Mouse (Mus musculus) gastrocnemius, postnatal 4 days (tissue): ENCODE measurements around the gene Zmym6. TPM values are rescaled to one million over a fixed set of nuclear protein-coding genes. Genes with fewer than 3 reads are reported as not detected.
"Not testable (repeated sequence)": the region's sequence is repeated elsewhere in the genome, so short reads cannot be mapped to it uniquely, and the experiment has no call there.

ENCODE experiments used
- DNase-seq, 2 experiments: peaks; one replicate each; pipeline ENCODE4 v3.0.0; 2021 to 2022; ENCODE audit warnings: low spot score in 2 of 2, mixed read lengths in 2 of 2
- long read RNA-seq, 2 experiments: library from polyadenylated mRNA; stranded (forward); transcript quantifications; one replicate each; pipeline ENCODE4 v2.0.0; 2021
- total RNA-seq, 2 experiments: library from RNA; stranded (reverse); gene quantifications; 2 replicates each; pipeline ENCODE4 v1.2.3; 2021

The Zmym6 gene
- total RNA-seq, result 10 to 100 TPM; 12.4 to 12.7 TPM
- long read RNA-seq, experiment 1, full-length matches to known transcripts, result 1 of 6 reads
- long read RNA-seq, experiment 1, partial matches to known transcripts, result 1 of 6 reads
- long read RNA-seq, experiment 1, other reads (novel, unspliced or antisense), result 4 of 6 reads
- long read RNA-seq, experiment 2, partial matches to known transcripts, result 3 of 5 reads
- long read RNA-seq, experiment 2, other reads (novel, unspliced or antisense), result 2 of 5 reads

DNA sequence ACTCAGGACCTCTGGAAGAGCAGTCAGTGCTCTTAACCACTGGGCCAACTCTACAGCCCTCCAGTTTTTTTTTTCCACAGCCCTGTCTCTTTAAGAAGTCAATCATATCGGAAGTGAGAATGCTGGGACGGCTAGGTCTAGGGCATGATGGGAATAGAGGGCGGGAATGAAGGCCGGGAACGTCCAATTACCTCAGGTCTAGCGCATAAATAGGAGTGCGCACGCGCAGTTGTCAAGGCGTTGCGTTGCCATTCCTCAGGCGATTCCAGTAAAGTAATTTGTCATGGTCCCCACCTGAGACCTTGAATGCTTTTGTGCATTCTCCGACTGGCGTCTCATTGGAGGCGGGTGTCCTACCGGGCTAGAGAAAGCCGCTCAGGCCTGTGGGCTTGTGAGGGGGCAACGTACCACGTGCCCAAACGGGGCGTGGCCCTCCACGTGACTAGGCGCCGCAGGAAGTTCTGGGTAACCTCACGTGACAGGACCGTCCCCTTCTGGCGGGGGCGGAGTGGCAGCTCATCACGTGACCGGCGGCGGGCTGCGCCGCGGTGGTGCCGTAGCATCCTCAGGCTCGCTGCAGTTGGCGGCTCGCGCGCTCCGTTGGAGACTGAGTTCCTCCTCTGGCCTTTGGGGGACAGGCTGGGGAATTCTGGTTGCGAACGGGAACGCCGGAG, at the start of gene Zmym6:
Gene Zmym6, plus strand, starts transcription at position 509 of the 674 bp plus-strand sequence.
- DNase-seq, result peak; percentile 91 to 96

DNA sequence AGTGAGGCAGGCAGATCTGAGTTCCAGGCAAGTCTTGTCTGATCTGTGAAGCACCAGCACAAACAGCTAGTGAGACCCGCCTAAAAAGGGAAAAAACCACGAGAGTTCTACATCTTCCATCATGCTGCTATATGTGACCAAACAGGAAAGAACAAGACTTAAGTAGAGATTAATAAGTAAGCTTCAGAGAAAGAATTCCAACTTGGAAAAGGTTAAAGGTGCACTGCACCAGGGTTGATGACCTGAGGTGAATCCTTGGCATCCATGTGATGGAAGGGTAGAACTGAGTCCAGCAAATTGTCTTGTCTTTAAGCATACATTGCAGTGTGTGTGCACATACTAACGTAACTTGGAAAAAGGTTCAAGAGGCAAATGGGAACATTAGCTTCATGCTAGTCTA, 40.0 kb upstream of the Zmym6 start:
- DNase-seq, result no peak

DNA sequence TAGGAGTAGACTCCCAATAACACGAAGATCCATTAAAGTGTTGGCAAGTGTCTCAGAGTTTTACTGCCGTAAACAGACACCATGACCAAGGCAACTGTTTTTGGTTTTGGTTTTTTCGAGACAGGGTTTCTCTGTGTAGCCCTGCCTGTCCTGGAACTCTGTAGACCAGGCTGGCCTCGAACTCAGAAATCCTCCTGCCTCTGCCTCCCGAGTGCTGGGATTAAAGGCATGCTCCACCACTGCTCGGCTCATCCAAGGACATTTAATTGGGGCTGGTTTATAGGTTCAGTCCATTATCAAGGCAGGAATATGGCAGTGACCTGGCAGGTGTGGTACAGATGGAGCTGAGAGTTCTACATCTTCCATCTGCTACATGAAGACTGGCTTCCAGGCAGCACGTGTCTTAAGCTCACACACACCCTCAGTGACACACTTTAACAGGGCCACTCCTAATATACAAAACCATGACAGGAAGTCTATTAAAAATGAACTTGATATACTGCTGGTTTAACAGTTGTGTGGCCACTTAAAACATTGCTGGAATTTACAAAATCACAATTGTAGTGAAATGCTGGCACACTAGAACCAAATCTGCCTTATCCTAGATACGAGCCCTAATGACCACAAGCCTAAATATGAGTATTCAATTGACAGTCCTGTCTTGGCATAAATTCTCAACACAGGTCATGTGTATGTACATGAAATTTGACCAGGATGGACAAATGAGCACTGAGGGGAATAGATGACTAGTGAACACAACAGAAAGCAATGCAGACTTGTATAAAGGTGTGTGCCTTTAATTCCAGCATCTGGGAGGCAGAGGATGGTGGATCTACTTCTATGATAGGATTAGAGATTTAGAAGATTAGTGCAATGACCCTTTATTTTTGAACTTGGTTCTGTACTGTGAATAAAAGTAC, 39.0 kb upstream of the Zmym6 start:
- DNase-seq, result no peak

DNA sequence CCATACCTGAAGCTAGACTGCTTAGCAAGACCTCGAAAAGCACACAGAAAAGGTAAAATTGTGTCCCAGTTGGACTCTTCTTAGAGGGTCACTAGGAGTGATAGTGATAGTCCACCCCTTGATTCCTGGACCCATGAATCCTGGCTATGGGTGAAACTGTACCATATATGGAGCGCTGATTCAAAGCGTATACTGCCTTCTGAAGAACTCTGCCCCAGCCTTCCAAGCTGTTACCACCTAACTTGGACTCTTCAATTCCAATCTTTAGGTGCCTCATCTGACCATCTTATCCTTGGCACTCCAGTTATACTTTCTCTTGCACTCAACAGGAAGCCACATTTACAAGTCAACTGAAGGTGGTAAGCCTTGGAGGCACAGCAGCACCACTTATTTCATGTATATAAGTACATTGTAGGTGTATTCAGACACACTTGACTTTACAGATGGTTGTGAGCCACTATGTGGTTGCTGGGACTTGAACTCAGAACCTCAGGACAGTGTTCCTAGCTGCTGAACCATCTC, 38.3 kb upstream of the Zmym6 start:
- no peak for DNase-seq

DNA sequence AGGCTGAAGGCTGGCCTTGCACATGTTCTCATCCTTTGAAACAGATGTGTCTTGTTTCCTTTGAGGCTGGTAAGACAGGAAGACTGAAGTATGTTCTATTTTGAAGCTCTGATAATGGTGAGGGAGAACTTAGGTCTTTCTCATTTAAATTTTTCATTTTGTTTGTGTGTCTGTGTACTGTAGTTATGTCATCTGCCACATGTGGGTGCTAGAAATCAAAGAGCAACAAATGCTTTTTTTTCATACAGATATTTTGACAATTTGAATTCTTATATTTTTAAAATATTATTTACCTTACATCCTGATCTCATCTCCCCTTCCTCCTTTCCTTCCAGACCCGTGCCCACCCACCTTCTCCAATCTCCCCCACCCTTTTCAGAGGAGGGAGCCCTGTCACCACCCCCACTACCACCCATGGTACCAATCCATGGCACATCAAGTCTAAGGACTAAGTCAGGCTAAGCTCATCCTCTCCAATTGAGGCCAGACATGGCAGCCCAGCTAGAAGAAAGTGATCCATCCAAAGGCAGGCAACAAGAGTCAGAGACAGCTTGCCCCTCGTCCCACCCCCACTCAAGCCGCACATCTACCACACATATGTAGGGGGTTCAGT, 37.2 kb upstream of the Zmym6 start:
- DNase-seq, result no peak

DNA sequence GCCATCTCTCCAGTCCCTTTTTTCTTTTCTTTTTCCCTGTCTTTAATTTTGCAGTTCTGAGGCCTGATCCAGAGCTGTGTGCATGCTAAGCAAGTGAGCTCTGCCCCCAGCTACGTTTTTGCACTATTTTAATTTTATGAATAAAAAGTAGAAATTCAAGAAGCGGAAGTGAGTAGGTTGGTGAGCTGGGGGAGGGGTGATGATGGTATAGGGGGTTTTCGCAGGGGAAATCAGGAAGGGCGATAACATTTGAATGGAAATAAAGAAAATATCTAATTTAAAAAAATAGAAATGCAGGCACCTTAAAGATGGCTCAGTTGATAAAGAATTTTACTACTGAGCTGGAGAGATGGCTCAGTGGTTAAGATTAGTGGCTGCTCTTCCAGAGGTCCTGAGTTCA, 33.6 kb upstream of the Zmym6 start:
- no peak for DNase-seq

DNA sequence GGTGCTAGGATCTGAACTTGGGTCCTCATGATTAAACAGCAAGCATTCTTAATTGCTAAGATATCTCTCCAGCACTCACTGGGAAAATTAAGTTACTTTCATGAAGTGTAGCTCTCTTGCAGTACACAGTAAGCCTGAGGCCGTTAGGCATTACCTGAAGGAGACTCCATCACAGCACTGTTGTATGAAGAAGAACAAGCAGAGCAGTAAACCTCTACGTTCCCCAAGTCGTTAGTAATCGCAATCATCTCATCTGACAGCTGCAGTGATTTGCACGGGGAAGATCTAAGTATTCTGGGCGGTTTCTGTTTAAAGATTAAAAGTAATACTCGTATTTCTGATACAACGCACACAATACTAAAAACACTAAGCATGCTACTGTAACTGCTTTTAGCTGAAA, 26.1 kb upstream of the Zmym6 start:
- no peak for DNase-seq

DNA sequence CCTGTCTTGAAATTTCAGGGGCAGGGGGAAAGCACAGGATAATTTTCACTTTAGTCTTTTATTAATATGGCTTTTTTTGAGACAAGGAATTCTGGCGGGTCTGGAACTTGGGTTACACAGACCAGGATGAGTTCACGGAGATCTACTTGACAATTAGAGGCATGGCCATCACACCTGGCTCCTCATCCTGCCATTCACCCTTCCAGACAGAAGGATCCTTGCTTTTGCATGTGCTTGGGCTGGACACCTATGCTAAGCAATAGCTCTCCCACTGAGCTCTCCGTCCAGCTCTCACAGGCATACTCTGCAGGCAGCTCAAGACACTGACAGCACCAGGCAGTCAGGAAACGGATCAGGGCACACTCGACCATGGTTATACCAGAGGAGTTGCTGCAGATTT, 24.1 kb upstream of the Zmym6 start:
- no peak for DNase-seq

DNA sequence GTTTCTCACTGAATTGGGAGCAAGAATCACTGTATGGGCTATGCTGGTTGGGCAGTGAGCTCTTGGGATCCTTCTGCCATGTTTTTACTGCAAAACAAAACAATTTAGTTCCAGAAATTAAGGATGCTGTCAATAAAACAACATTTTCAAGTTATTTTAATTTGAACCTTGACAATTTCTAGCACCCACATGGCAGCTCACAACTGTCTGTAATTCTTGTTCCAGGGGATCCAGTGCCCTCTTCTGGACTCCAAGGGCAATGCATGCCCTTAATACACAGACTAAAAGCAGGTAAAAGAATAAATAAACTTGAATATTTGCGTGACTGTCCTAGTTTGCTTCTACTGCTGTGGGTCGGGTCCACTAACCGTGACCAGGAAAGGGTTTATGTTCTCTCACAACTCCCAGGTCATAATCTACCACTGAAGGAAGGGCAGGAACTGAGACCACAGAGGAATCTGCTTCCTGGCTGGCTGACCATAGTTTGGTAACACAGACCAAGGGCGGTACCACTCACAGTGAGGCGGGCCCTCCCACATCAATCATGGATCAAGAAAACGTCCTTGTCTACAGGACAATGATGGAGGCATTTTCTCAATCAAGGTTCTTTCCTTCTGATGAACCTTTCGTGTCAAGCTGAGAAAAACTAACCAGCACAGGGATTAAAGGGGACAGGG, 22.5 kb upstream of the Zmym6 start:
- no peak for DNase-seq

DNA sequence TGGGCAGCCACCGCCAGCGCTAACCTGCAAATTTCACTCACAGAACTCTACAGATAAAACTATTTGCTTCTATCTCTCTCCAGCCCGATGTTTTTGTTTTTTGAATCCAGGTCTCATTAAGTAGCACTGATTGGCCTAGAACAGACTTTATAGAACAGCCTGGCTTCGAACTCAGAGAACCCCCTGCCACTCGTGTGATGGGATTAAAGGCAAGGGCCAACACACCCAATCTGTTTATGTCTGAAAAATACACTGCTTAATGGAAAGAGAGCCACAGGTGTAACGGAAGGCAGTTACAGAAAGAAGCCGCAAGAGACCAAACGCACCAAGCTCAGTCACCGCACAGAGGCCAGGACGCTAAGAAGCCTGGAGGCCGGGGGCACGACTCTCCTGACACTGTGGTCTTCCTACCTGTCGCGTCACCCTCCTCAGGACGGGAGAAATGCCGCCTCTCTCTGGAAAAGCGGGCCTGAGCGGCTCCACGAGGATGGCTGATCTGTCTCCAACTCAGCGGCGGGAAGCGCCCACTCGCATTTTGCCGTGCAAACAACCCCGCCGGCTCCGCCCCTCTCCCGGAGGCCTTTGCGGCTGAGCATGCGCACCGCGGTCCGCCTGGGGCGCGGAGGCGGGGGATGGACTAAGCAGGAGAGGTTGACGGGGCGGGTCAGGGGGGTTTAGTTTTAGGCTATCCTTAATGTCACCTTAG, 16.4 kb upstream of the Zmym6 start, which contains the start of gene Zmym1:
Gene Zmym1, minus strand, starts transcription at position 568 of the 706 bp plus-strand sequence.
- peak; percentile 85 to 93 for DNase-seq

DNA sequence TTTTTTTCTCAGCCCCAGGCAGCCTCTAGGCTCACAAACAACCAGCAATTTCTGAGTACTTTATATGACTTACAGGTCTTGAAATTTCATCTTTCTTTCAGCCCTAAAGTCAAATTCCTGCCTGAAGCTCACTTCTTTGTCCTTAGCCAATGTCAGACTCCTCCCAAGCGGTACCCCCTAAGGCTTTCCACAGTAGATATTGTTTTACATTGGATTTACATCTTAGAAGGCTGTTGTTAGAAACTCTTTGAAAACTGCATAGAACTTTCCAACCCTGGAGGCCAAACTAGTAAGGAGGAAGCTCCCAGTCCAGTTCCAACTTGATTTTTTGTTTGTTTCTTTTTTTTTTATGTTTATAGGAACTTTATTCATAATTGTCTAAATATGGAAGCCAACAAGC, 13.1 kb upstream of the Zmym6 start:
- no peak for DNase-seq

DNA sequence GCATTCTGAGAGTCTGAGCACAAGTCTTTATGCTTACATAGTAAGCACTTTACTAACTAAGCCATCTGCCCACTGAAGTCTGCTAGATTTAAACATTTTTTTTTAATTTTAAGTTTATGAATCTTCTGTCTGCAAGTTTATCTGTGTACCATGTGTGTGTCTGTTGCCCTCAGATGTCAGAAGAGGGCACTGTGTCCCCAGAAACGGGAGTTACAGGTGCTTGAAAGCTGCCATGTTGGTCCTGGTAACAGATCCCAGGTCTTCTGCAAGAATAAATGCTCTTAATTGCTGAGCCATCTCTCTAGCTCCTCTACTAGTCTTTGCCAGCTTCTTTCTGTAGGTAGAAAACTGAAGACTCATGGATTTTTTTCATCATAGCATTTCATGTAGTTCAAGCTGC, 2.3 kb upstream of the Zmym6 start:
- DNase-seq, result no peak

DNA sequence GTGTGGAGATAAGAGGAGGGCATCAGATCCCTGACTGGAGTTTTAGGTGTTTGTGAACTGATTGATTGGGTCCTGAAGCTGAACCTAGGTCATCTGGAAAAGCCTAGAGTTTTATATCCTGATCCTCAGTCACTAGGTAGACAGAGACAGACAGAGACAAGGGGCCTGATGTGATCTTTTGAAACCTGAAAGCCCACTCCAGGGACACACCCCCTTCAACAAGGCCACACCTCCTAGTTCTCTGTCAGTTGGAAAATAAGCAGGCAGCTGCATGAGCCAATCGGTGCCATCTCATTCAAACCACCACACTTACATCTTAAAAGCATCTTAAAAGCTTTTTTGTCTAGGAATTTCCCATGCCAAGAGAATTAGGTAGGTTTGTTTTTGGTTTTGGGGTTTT, 3.6 kb downstream of the Zmym6 start:
- no peak for DNase-seq

DNA sequence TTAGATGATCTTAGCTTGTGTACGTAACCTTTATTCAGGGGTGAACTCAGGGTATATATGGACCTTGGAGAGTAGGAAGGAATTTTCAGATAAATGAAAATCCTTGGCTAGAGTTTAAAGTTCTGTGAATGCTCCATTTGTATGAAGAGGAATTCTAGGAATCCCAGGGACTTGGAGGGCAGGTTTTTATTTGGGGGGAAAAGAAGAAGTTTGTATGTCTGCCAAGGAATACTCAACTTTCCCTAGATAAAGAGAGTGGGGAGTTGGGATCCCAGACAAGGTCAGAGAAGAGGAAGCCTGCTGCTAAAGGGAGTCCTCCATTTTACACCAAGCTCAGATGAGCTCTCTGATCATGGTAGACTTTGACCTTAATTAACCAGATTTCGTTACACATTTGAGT, 5.9 kb downstream of the Zmym6 start:
- DNase-seq, result no peak

DNA sequence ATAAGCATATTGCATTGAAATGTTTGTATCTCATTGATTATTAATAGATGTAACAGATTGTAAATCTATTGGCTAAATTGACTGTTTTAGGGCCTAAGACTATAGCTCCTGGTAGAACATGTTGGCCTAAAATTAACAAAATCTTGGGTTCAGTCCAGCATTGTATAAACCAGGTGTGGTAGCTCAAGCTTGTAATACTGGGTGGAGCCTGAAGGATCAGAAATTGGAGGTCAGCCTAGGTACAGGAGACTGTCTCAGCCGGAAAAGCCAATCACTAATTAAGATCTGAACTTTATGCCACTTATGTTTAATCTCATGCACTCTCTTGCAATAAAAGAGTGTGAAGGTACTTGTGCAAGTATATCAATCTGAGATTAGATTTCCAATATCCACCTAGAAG, 8.6 kb downstream of the Zmym6 start:
- no peak for DNase-seq

DNA sequence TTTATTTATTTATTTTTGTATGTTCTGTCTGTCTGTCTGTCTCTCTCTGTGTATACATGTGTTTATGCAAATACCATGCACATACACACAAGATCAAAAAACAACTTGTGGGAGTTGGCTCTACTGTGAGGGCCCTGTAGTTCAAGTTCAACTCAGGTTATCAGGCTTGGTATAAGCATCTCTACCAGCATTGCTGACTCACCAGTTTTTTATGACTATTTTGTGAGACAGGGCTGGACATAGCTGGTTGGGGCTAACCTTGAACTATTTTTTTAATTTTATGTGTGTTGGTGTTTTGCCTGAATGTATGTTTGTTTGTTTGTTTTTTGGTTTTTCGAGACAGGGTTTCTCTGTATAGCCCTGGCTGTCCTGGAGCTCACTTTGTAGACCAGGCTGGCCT, 14.0 kb downstream of the Zmym6 start:
- DNase-seq, result no peak

DNA sequence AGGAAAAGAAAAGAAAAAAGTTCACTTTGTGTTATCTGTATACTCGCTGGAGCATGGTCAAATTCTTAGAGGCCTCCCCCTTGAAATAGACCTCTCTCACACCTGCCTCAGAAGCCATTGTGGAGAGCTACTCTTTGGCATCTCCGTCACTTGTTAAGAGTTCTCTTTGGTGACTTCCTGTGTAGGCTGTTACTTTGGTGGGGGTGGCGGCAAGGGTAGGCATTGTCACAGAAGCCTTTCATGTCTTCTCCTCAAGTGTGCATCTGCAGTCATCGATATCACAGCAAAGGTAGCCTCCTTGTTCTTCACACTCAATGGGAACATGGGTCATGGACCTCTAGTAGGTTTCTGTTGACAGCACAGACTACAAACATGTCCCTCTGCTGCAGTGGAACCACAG, 17.9 kb downstream of the Zmym6 start:
- no peak for DNase-seq

DNA sequence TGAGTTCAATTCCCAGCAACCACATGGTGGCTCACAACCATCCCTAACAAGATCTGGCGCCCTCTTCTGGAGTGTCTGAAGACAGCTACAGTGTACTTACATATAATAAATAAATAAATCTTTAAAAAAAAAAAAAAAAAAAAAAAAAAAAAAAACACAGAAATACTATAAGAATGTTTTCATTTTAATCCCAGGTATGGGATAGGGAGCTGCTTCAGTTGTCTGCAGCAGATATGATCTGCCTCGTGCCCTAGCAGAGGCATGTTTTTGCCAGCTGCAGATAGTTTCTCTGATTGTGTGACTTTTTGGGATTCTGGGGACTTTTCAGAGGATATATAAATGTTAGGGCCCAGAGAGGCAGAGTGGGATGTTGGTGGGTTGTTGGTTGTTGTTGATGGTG, 22.4 kb downstream of the Zmym6 start:
- DNase-seq, result not testable (repeated sequence)

DNA sequence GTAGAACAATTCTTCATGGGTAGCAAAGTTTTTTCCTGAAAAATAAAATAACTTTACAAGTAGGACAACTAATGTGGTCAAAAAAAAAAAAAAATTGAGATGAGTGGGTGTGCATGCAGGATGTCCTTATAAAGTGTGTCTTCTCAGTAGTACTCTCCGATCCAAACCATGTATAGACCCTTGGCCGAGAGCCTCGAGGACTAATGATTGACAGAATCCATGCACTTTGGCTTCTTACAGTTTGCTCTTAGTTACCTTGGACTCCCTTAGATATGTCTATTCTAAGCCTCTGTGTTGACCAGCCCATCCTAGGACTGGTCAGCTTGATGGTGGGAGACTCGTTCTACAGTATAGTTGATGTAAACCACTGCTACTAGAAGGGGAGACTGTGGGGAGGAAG, 30.4 kb downstream of the Zmym6 start:
- DNase-seq, result no peak

DNA sequence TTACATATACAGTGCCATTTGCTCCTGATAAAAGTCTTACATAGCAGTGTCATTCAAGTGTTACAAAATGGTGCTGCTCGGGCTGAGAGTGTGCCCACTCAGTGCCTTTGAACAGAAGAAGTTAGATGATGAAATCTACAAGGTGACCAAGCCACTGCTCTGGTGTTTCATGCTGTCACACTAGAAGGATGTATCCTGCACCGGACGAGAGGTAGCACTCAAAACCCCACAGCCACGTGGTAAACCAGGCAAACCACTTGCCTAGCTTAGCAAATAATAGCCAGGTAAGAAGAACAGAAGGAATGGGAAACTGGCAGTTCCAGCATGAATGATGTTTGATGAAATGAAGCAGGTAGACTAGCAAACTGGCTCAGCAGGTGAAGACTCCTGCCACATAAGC, 33.4 kb downstream of the Zmym6 start:
- no peak for DNase-seq
